Mouse (Mus musculus) intestine, embryonic 15.5 days (tissue): ENCODE measurements around the gene Fmo2. TPM values are rescaled to one million over a fixed set of nuclear protein-coding genes. Genes with fewer than 3 reads are reported as not detected.

Experiments
- ATAC-seq: fragments of 200-750 bp; cut with Nextera tagmentation; 2 replicates; pipeline ENCODE4 v1.8.0; 2017; ENCODE audit warnings: moderate TSS enrichment, moderate library complexity
- H3K27ac ChIP-seq: fragments of 300-500 bp; sonication (generic); 2 replicates; pipeline ENCODE4 v1.5.1; 2015; ENCODE audit warnings: mild to moderate bottlenecking, inconsistent platforms
- H3K27me3 ChIP-seq: fragments of 300-500 bp; sonication (generic); replicated peaks from 2 replicates; pipeline ENCODE4 v1.6.1; 2015; ENCODE audit warnings: inconsistent platforms
- H3K36me3 ChIP-seq: fragments of 300-500 bp; sonication (generic); 2 replicates; pipeline ENCODE4 v1.6.1; 2015; ENCODE audit warnings: inconsistent platforms
- H3K4me1 ChIP-seq: fragments of 300-500 bp; sonication (generic); replicated peaks from 2 replicates; pipeline ENCODE4 v1.6.1; 2015; ENCODE audit warnings: inconsistent platforms
- H3K4me2 ChIP-seq: fragments of 300-500 bp; sonication (generic); replicated peaks from 2 replicates; pipeline ENCODE4 v1.6.1; 2015; ENCODE audit warnings: mild to moderate bottlenecking, inconsistent platforms
- H3K4me3 ChIP-seq: fragments of 300-500 bp; sonication (generic); replicated peaks from 2 replicates; pipeline ENCODE4 v1.5.1; 2015; ENCODE audit warnings: inconsistent platforms
- H3K9ac ChIP-seq: fragments of 300-500 bp; sonication (generic); 2 replicates; pipeline ENCODE4 v1.6.1; 2015; ENCODE audit warnings: inconsistent platforms
- H3K9me3 ChIP-seq: fragments of 300-500 bp; sonication (generic); 2 replicates; pipeline ENCODE4 v1.6.1; 2016; ENCODE audit warnings: inconsistent platforms
- WGBS: fragments of 180-500 bp; shearing (Covaris S2); methylation state at CpG from one replicate; pipeline ENCODE4 v1.1.7; 2015; 5-methylcytosine and 5-hydroxymethylcytosine counted together
- polyA plus RNA-seq: library from polyadenylated mRNA; unstranded; fragments of >200 nt; fragmentation: Nextera tagmentation; extraction: Ambion mirVana; gene quantifications from 2 replicates; pipeline ENCODE4 v1.2.1, GENCODE M21; 2015

Gene Fmo2
- polyA plus RNA-seq, 1 experiment from 2014 or later: 2.9 TPM

- Histone ChIP-seq H3K9ac (no peak overlapping the region), H3K4me3 (no peak overlapping the region), H3K4me1 (no peaks in the 10 kb centered on the region), H3K27me3 (no peaks in the 10 kb centered on the region), H3K27ac (no peak overlapping the region), H3K9me3 (no peaks in the 10 kb centered on the region), H3K36me3 (no peaks in the 10 kb centered on the region), H3K4me2 (no peak overlapping the region)
- no peak for ATAC-seq
- WGBS: 75% methylated on average over 4 of the region's 4 CpGs
Measured at GRCm38 (mm10) chr1:162882681-162883080, 15.8 kb downstream of the Fmo2 start.

- Histone ChIP-seq H3K36me3 (no peaks in the 10 kb centered on the region), H3K27ac (no peak overlapping the region), H3K9me3 (no peaks in the 10 kb centered on the region), H3K9ac (no peak overlapping the region), H3K27me3 (no peaks in the 10 kb centered on the region), H3K4me3 (no peak overlapping the region), H3K4me2 (no peak overlapping the region), H3K4me1 (no peaks in the 10 kb centered on the region)
- WGBS: 60% methylated on average over 11 of the region's 11 CpGs
- no peak for ATAC-seq
Measured at GRCm38 (mm10) chr1:162879595-162880369, 18.7 kb downstream of the Fmo2 start.

- no peak overlapping the region for H3K9ac ChIP-seq
- H3K27ac ChIP-seq: no peak overlapping the region
- 29% methylated on average over 3 of the region's 3 CpGs for WGBS
- H3K4me2 ChIP-seq: no peak overlapping the region
- no peaks in the 10 kb centered on the region for H3K36me3 ChIP-seq
- H3K27me3 ChIP-seq: no peaks in the 10 kb centered on the region
- no peaks in the 10 kb centered on the region for H3K9me3 ChIP-seq
- no peak overlapping the region for H3K4me3 ChIP-seq
- peaks cover 7% of the 10 kb centered on the region; the same call in 1 of the 2 replicates for H3K4me1 ChIP-seq
- ATAC-seq: no peak
Measured at GRCm38 (mm10) chr1:162875091-162875490, 23.4 kb downstream of the Fmo2 start.

- no peak overlapping the region for H3K27ac ChIP-seq
- no peaks in the 10 kb centered on the region for H3K9me3 ChIP-seq
- H3K4me1 ChIP-seq: peaks cover 7% of the 10 kb centered on the region; the same call in 1 of the 2 replicates
- H3K27me3 ChIP-seq: no peaks in the 10 kb centered on the region
- no peaks in the 10 kb centered on the region for H3K36me3 ChIP-seq
- WGBS: 31% methylated on average over 9 of the region's 9 CpGs
- H3K9ac ChIP-seq: no peak overlapping the region
- peak; percentile 71 for ATAC-seq
- 0 out of 2 replicates have a peak overlapping the region, but pooled peaks have one; percentile 14 for H3K4me2 ChIP-seq
- no peak overlapping the region for H3K4me3 ChIP-seq
Measured at GRCm38 (mm10) chr1:162871701-162872311, 26.7 kb downstream of the Fmo2 start.

GRCm38 (mm10) chr1:162870978-162871377 is 27.5 kb downstream of the Fmo2 start:
- H3K27ac ChIP-seq: no peak overlapping the region

GRCm38 (mm10) chr1:162867396-162867795 is 31.1 kb downstream of the Fmo2 start:
- no peak overlapping the region for H3K9ac ChIP-seq
- H3K9me3 ChIP-seq: no peaks in the 10 kb centered on the region
- WGBS: 71% methylated on average over 4 of the region's 4 CpGs
- no peak for ATAC-seq
- no peaks in the 10 kb centered on the region for H3K36me3 ChIP-seq
- no peak overlapping the region for H3K27ac ChIP-seq
- peaks cover 7% of the 10 kb centered on the region; the same call in 1 of the 2 replicates for H3K4me1 ChIP-seq
- H3K4me2 ChIP-seq: no peak overlapping the region
- H3K4me3 ChIP-seq: no peak overlapping the region
- H3K27me3 ChIP-seq: no peaks in the 10 kb centered on the region

More at GRCm38 (mm10) chr1:162870978-162871377, 27.5 kb downstream of the Fmo2 start:
- Histone ChIP-seq H3K27me3 (no peaks in the 10 kb centered on the region), H3K36me3 (no peaks in the 10 kb centered on the region), H3K4me1 (peaks cover 7% of the 10 kb centered on the region; the same call in 1 of the 2 replicates), H3K9ac (no peak overlapping the region), H3K4me3 (no peak overlapping the region), H3K4me2 (no peak overlapping the region), H3K9me3 (no peaks in the 10 kb centered on the region)
- WGBS: 62% methylated on average over 7 of the region's 7 CpGs
- peak; percentile 77 for ATAC-seq

- Histone ChIP-seq H3K4me3 (no peak within 1 kb of the TSS), H3K4me2 (no peak within 1 kb of the TSS), H3K27me3 (no peaks in the 10 kb centered on the region), H3K9ac (no peak within 1 kb of the TSS), H3K36me3 (no peaks in the 10 kb centered on the region), H3K4me1 (no peaks in the 10 kb centered on the region), H3K27ac (no peak within 1 kb of the TSS), H3K9me3 (no peaks in the 10 kb centered on the region)
- 39% methylated on average over 7 of the region's 7 CpGs for WGBS
- ATAC-seq: no peak
Measured at GRCm38 (mm10) chr1:162866280-162866681, 32.2 kb downstream of the Fmo2 start, which contains the start of gene Fmo1. Gene Fmo1, minus strand, starts transcription at chr1:162866610.

- no peak overlapping the region for H3K9ac ChIP-seq
- no peaks in the 10 kb centered on the region for H3K27me3 ChIP-seq
- H3K4me3 ChIP-seq: no peak overlapping the region
- WGBS: 74% methylated on average over 3 of the region's 3 CpGs
- no peaks in the 10 kb centered on the region for H3K9me3 ChIP-seq
- no peak overlapping the region for H3K27ac ChIP-seq
- no peaks in the 10 kb centered on the region for H3K4me1 ChIP-seq
- H3K36me3 ChIP-seq: no peaks in the 10 kb centered on the region
- no peak for ATAC-seq
- H3K4me2 ChIP-seq: no peak overlapping the region
Measured at GRCm38 (mm10) chr1:162865493-162865830, 33.1 kb downstream of the Fmo2 start.

GRCm38 (mm10) chr1:162864816-162865492 is 33.6 kb downstream of the Fmo2 start:
- Histone ChIP-seq H3K9me3 (no peaks in the 10 kb centered on the region), H3K36me3 (no peaks in the 10 kb centered on the region), H3K27ac (no peak overlapping the region), H3K27me3 (no peaks in the 10 kb centered on the region), H3K4me3 (no peak overlapping the region), H3K4me2 (no peak overlapping the region), H3K4me1 (peaks cover 4% of the 10 kb centered on the region; the same call in 1 of the 2 replicates), H3K9ac (no peak overlapping the region)
- 73% methylated on average over 8 of the region's 8 CpGs for WGBS
- no peak for ATAC-seq

GRCm38 (mm10) chr1:162864279-162864678 is 34.2 kb downstream of the Fmo2 start:
- no peaks in the 10 kb centered on the region for H3K9me3 ChIP-seq
- no peak for ATAC-seq
- no peak overlapping the region for H3K9ac ChIP-seq
- H3K36me3 ChIP-seq: no peaks in the 10 kb centered on the region
- WGBS: 92% methylated on average over 5 of the region's 5 CpGs
- H3K4me2 ChIP-seq: no peak overlapping the region
- no peak overlapping the region for H3K4me3 ChIP-seq
- H3K27me3 ChIP-seq: no peaks in the 10 kb centered on the region
- H3K4me1 ChIP-seq: peaks cover 6% of the 10 kb centered on the region
- H3K27ac ChIP-seq: no peak overlapping the region

GRCm38 (mm10) chr1:162863579-162863978 is 34.9 kb downstream of the Fmo2 start:
- no peak overlapping the region for H3K4me3 ChIP-seq
- ATAC-seq: no peak
- no peaks in the 10 kb centered on the region for H3K36me3 ChIP-seq
- H3K4me1 ChIP-seq: peaks cover 8% of the 10 kb centered on the region
- H3K9ac ChIP-seq: no peak overlapping the region
- no peaks in the 10 kb centered on the region for H3K27me3 ChIP-seq
- WGBS: 78% methylated on average over 3 of the region's 3 CpGs
- H3K4me2 ChIP-seq: no peak overlapping the region
- H3K9me3 ChIP-seq: no peaks in the 10 kb centered on the region
- H3K27ac ChIP-seq: no peak overlapping the region

- Histone ChIP-seq H3K27me3 (no peaks in the 10 kb centered on the region), H3K4me2 (no peak overlapping the region), H3K9ac (no peak overlapping the region), H3K4me3 (no peak overlapping the region), H3K27ac (no peak overlapping the region), H3K4me1 (peaks cover 8% of the 10 kb centered on the region), H3K36me3 (no peaks in the 10 kb centered on the region), H3K9me3 (no peaks in the 10 kb centered on the region)
- WGBS: 46% methylated on average over 1 of the region's 1 CpGs
- ATAC-seq: no peak
Measured at GRCm38 (mm10) chr1:162862328-162862727, 36.2 kb downstream of the Fmo2 start.
